8 mouse cellular contexts compared by ENCODE assay signal in genomic region chr10:117676644-117677313, GRCm38 (mm10). TPM values are rescaled to one million over a fixed set of nuclear protein-coding genes. Genes with fewer than 3 reads are reported as not detected.
DNase-seq lines count a peak whose midpoint lies in the region; ATAC-seq and TF ChIP-seq lines count a peak whose summit lies in the region.

No protein-coding gene starts in this region.

- H3K36me3 ChIP-seq in heart, adult 2 months (ENCODE audit: control insufficient read depth, insufficient read depth, low read length): no peaks in the 10 kb centered on the region
- no peaks in the 10 kb centered on the region for H3K36me3 ChIP-seq in forebrain, embryonic 13.5 days (ENCODE audit: poor library complexity, severe bottlenecking)
- H3K36me3 ChIP-seq in limb, embryonic 11.5 days (ENCODE audit: control insufficient read depth, insufficient read depth, low read length): no peaks in the 10 kb centered on the region

- no peak for DNase-seq in heart, adult 2 months
- no peak for DNase-seq in heart, postnatal 4 days
- peak; percentile 54 for DNase-seq in c-Kit-positive CD71-positive TER-119-positive erythroid progenitor cells, embryonic 14.5 days (ENCODE audit: low spot score)
- DNase-seq in induced T-regulatory cell, adult 2 months (ENCODE audit: low read depth): peak; percentile 82
- no peak for DNase-seq in limb, embryonic 11.5 days (ENCODE audit: low spot score)
- DNase-seq in naive thymus-derived CD4-positive, alpha-beta T cell, adult 2 months (ENCODE audit: low read depth): peak; percentile 73
- DNase-seq in adipocyte (ENCODE audit: low spot score): no peak

- TF ChIP-seq CTCF in heart, adult 2 months (IDR thresholded peaks at IDR 0.05): peak; percentile 82

- peak overlapping the region; percentile 13; the same call in 1 of the 2 replicates for H3K27ac ChIP-seq in heart, adult 2 months
- no peak overlapping the region; the same call in 1 of the 2 replicates for H3K27ac ChIP-seq in forebrain, embryonic 13.5 days
- H3K27ac ChIP-seq in limb, embryonic 11.5 days (replicated peaks; ENCODE audit: low read depth, low read length): no peak overlapping the region

- TF ChIP-seq POLR2A in heart, adult 2 months (IDR thresholded peaks at IDR 0.05; ENCODE audit: insufficient read depth, low read depth, low read length): no peak

- peak overlapping the region; percentile 64 for H3K4me2 ChIP-seq in forebrain, embryonic 13.5 days
- H3K4me2 ChIP-seq in limb, embryonic 11.5 days (ENCODE audit: low read depth, severe bottlenecking): peak overlapping the region; percentile 33

- H3K27me3 ChIP-seq in heart, adult 2 months (ENCODE audit: control insufficient read depth, insufficient read depth, low read length): no peaks in the 10 kb centered on the region
- no peaks in the 10 kb centered on the region for H3K27me3 ChIP-seq in forebrain, embryonic 13.5 days
- no peaks in the 10 kb centered on the region for H3K27me3 ChIP-seq in limb, embryonic 11.5 days (ENCODE audit: control insufficient read depth, insufficient read depth, low read length)

- intact Hi-C loops in heart, adult 2 months (cut with DNase I): loop anchor here (1.0 to 10.0 kb wide), 6 partner anchors 48 to 302 kb away; partner anchors contain the start of gene Cpm

- peak; percentile 25 for ATAC-seq in forebrain, embryonic 13.5 days
- ATAC-seq in limb, embryonic 11.5 days (ENCODE audit: insufficient number of reproducible peaks, low FRiP score, low TSS enrichment, low read depth): no peak

- H3K4me3 ChIP-seq in heart, adult 2 months: peak overlapping the region; percentile 3; the same call in 1 of the 2 replicates
- peak overlapping the region; percentile 38 for H3K4me3 ChIP-seq in forebrain, embryonic 13.5 days
- H3K4me3 ChIP-seq in limb, embryonic 11.5 days (ENCODE audit: low read depth, low read length): no peak overlapping the region

- WGBS in heart, adult 2 months: 14% methylated on average over 17 of the region's 17 CpGs
- 32% methylated on average over 17 of the region's 17 CpGs for WGBS in forebrain, embryonic 13.5 days
- 34% methylated on average over 17 of the region's 17 CpGs for whole genome bisulfite sequencing in limb, embryonic 11.5 days

- no peaks in the 10 kb centered on the region for H3K79me2 ChIP-seq in heart, adult 2 months (replicated peaks; ENCODE audit: control insufficient read depth, insufficient read depth, low read length)

- H3K9ac ChIP-seq in heart, adult 2 months (ENCODE audit: low read depth, low read length): peak overlapping the region; percentile 49; the same call in 1 of the 2 replicates
- H3K9ac ChIP-seq in forebrain, embryonic 13.5 days: peak overlapping the region; percentile 45; the same call in 1 of the 2 replicates
- H3K9ac ChIP-seq in limb, embryonic 11.5 days (ENCODE audit: low read length): no peak overlapping the region

- no peaks in the 10 kb centered on the region; the same call in 1 of the 2 replicates for H3K4me1 ChIP-seq in heart, adult 2 months (ENCODE audit: control insufficient read depth, insufficient read depth, low read length)
- H3K4me1 ChIP-seq in forebrain, embryonic 13.5 days: peaks cover 21% of the 10 kb centered on the region; the same call in 1 of the 2 replicates
- H3K4me1 ChIP-seq in limb, embryonic 11.5 days (ENCODE audit: control insufficient read depth, insufficient read depth, low read length): peaks cover 8% of the 10 kb centered on the region; the same call in 1 of the 2 replicates

- TF ChIP-seq EP300 in heart, adult 2 months (IDR thresholded peaks at IDR 0.05; ENCODE audit: insufficient read depth, low read depth, low read length): no peak

- no peaks in the 10 kb centered on the region for H3K9me3 ChIP-seq in forebrain, embryonic 13.5 days (replicated peaks)
- H3K9me3 ChIP-seq in limb, embryonic 11.5 days (ENCODE audit: control insufficient read depth, low read length): no peaks in the 10 kb centered on the region

RNA-seq across cellular contexts. Expression of gene Mdm2, which starts 33.8 kb away (rescaled TPM):
- total RNA-seq in heart, adult 2 months (2021): 10 to 100 TPM; 50.1 to 51.8 TPM
- 24.5 and 36.2 TPM in 2 replicates for polyA plus RNA-seq in heart, adult 2 months (2012; rRNA removed)
- total RNA-seq in heart, postnatal 4 days (2021): 10 to 100 TPM; 48.4 to 50.8 TPM
- polyA plus RNA-seq in forebrain, embryonic 13.5 days (2015; fragmentation: Nextera tagmentation; extraction: Ambion mirVana): 59.3 and 61.8 TPM in 2 replicates
- polyA plus RNA-seq in limb, embryonic 11.5 days (2014; fragmentation: Nextera tagmentation; extraction: Ambion mirVana): 63.1 and 66.3 TPM in 2 replicates

RNA-seq across cellular contexts. Expression of gene Cpm, which starts 47.5 kb away (rescaled TPM):
- 1 to 10 TPM; 2.8 to 4.0 TPM for total RNA-seq in heart, adult 2 months (2021)
- polyA plus RNA-seq in heart, adult 2 months (2012; rRNA removed): 3.5 and 6.6 TPM in 2 replicates
- total RNA-seq in heart, postnatal 4 days (2021): 1 to 10 TPM; 2.8 to 3.6 TPM
- 4.3 and 4.7 TPM in 2 replicates for polyA plus RNA-seq in forebrain, embryonic 13.5 days (2015; fragmentation: Nextera tagmentation; extraction: Ambion mirVana)
- polyA plus RNA-seq in limb, embryonic 11.5 days (2014; fragmentation: Nextera tagmentation; extraction: Ambion mirVana): 38.3 and 45.1 TPM in 2 replicates

Comparison
In these comparisons a context has a peak if more than half of its experiments do, and no peak if none do; other contexts are left out.
1. DNase-seq: peak in c-Kit-positive CD71-positive TER-119-positive erythroid progenitor cells, embryonic 14.5 days (single experiment), induced T-regulatory cell, adult 2 months (single experiment) and naive thymus-derived CD4-positive, alpha-beta T cell, adult 2 months (single experiment); none in heart, adult 2 months (0 of 2), heart, postnatal 4 days (single experiment), limb, embryonic 11.5 days (single experiment) and adipocyte (single experiment).